Mouse (Mus musculus) lung, adult 2 months (tissue): ENCODE results near the gene Rbfox3. TPM values are rescaled to one million over a fixed set of nuclear protein-coding genes. Genes with fewer than 3 reads are reported as not detected.

Experiments used
- DNase-seq: peaks from one replicate; pipeline ENCODE4 v3.0.0; 2022
- H3K4me1 ChIP-seq: fragments of 200-500 bp; 2 replicates; pipeline ENCODE4 v1.6.1; 2011; ENCODE audit warnings: low read length; ENCODE audit not compliant: control insufficient read depth, insufficient read depth
- H3K4me3 ChIP-seq: fragments of 200-500 bp; replicated peaks from 2 replicates; pipeline ENCODE3; 2011; ENCODE audit warnings: low read depth, mild to moderate bottlenecking, control low read depth, low read length; ENCODE audit errors: extremely low read depth
- CTCF ChIP-seq: fragments of 200-500 bp; IDR thresholded peaks from 2 replicates; pipeline ENCODE4 v1.5.1; 2011; ENCODE audit warnings: mild to moderate bottlenecking, low read length, control low read depth; ENCODE audit not compliant: insufficient read depth
- POLR2A ChIP-seq: fragments of 200-500 bp; IDR thresholded peaks from 2 replicates; pipeline ENCODE4 v1.6.1; 2011; ENCODE audit warnings: low read depth, mild to moderate bottlenecking, control low read depth, low read length, borderline replicate concordance; ENCODE audit errors: extremely low read depth
- WGBS: fragments of 180-500 bp; shearing (Covaris S2); methylation state at CpG from one replicate; pipeline ENCODE4 v1.1.7; 2018; 5-methylcytosine and 5-hydroxymethylcytosine counted together
- polyA plus RNA-seq: library from polyadenylated mRNA; depleted of rRNA; stranded (reverse); fragments of >200 nt; gene quantifications from 2 replicates; pipeline ENCODE4 v1.2.3, GENCODE M21; 2012

The Rbfox3 gene
- polyA plus RNA-seq, 1 experiment = 1.3 TPM

GRCm38 (mm10) chr11:118684665-118685064, 226.7 kb downstream of the Rbfox3 start:
- no peak for DNase-seq
- Histone ChIP-seq H3K4me3 (no peak overlapping the region), H3K4me1 (no peaks in the 10 kb centered on the region)
- TF ChIP-seq CTCF = no peak
- no peak for TF ChIP-seq POLR2A
- WGBS = 60% methylated on average over 4 of the region's 4 CpGs

GRCm38 (mm10) chr11:118680699-118681098, 230.7 kb downstream of the Rbfox3 start:
- Histone ChIP-seq H3K4me3 (no peak overlapping the region), H3K4me1 (no peaks in the 10 kb centered on the region)
- TF ChIP-seq CTCF = no peak
- TF ChIP-seq POLR2A = no peak
- WGBS = 80% methylated on average over 10 of the region's 10 CpGs
- DNase-seq = no peak

GRCm38 (mm10) chr11:118679736-118680410, 231.5 kb downstream of the Rbfox3 start:
- no peak for TF ChIP-seq CTCF
- TF ChIP-seq POLR2A = no peak
- Histone ChIP-seq H3K4me3 (no peak overlapping the region), H3K4me1 (no peaks in the 10 kb centered on the region)
- DNase-seq = no peak
- 70% methylated on average over 24 of the region's 24 CpGs for WGBS

GRCm38 (mm10) chr11:118678515-118679104, 232.8 kb downstream of the Rbfox3 start:
- no peak for DNase-seq
- H3K4me3 ChIP-seq = no peak overlapping the region
- no peaks in the 10 kb centered on the region for H3K4me1 ChIP-seq
- WGBS = 40% methylated on average over 20 of the region's 20 CpGs
- no peak for TF ChIP-seq POLR2A
- no peak for TF ChIP-seq CTCF

- 45% methylated on average over 8 of the region's 8 CpGs for WGBS
- DNase-seq = no peak
- no peak for TF ChIP-seq POLR2A
- TF ChIP-seq CTCF = no peak
- H3K4me1 ChIP-seq = no peaks in the 10 kb centered on the region
- H3K4me3 ChIP-seq = no peak overlapping the region
Observed at GRCm38 (mm10) chr11:118677277-118677676, 234.1 kb downstream of the Rbfox3 start.

- H3K4me3 ChIP-seq = no peak overlapping the region
- no peak for TF ChIP-seq POLR2A
- no peaks in the 10 kb centered on the region for H3K4me1 ChIP-seq
- WGBS = 69% methylated on average over 7 of the region's 7 CpGs
- no peak for DNase-seq
Observed at GRCm38 (mm10) chr11:118676364-118676763, 235.0 kb downstream of the Rbfox3 start.

GRCm38 (mm10) chr11:118671958-118672357, 239.4 kb downstream of the Rbfox3 start:
- no peak for TF ChIP-seq POLR2A
- TF ChIP-seq CTCF = 0 out of 2 replicates have a peak, but pooled peaks have one; percentile 10
- H3K4me3 ChIP-seq = no peak overlapping the region
- 77% methylated on average over 6 of the region's 6 CpGs for WGBS
- no peaks in the 10 kb centered on the region; the same call in 1 of the 2 replicates for H3K4me1 ChIP-seq
- DNase-seq = no peak

- whole genome bisulfite sequencing = 86% methylated on average over 6 of the region's 6 CpGs
- TF ChIP-seq CTCF = no peak
- TF ChIP-seq POLR2A = no peak
- no peak for DNase-seq
- Histone ChIP-seq H3K4me1 (no peaks in the 10 kb centered on the region; the same call in 1 of the 2 replicates), H3K4me3 (no peak overlapping the region)
Observed at GRCm38 (mm10) chr11:118671216-118671615, 240.2 kb downstream of the Rbfox3 start.

GRCm38 (mm10) chr11:118669820-118670219, 241.6 kb downstream of the Rbfox3 start:
- Histone ChIP-seq H3K4me3 (no peak overlapping the region), H3K4me1 (no peaks in the 10 kb centered on the region; the same call in 1 of the 2 replicates)
- TF ChIP-seq POLR2A = no peak
- DNase-seq = no peak
- WGBS = 51% methylated on average over 5 of the region's 5 CpGs

GRCm38 (mm10) chr11:118668351-118668750, 243.0 kb downstream of the Rbfox3 start:
- WGBS = 35% methylated on average over 8 of the region's 8 CpGs
- Histone ChIP-seq H3K4me3 (no peak overlapping the region), H3K4me1 (no peaks in the 10 kb centered on the region; the same call in 1 of the 2 replicates)
- TF ChIP-seq CTCF = no peak
- no peak for TF ChIP-seq POLR2A
- no peak for DNase-seq

GRCm38 (mm10) chr11:118667946-118668345, 243.5 kb downstream of the Rbfox3 start:
- no peaks in the 10 kb centered on the region; the same call in 1 of the 2 replicates for H3K4me1 ChIP-seq
- DNase-seq = no peak
- 7% methylated on average over 1 of the region's 1 CpGs for WGBS
- TF ChIP-seq POLR2A = no peak
- no peak for TF ChIP-seq CTCF
- no peak overlapping the region for H3K4me3 ChIP-seq
